Mouse (Mus musculus): ENCODE measurements around the gene Phldb2. TPM values are rescaled to one million over a fixed set of nuclear protein-coding genes. Genes with fewer than 3 reads are reported as not detected.

Phldb2 gene
- 11.1 TPM for polyA plus RNA-seq (2015; fragmentation: Illumina TruSeq; extraction: RNeasy Lipid Tissue Mini Kit (QIAGEN cat#74804); ENCODE audit: insufficient read depth, low read depth, low replicate concordance)

DNA sequence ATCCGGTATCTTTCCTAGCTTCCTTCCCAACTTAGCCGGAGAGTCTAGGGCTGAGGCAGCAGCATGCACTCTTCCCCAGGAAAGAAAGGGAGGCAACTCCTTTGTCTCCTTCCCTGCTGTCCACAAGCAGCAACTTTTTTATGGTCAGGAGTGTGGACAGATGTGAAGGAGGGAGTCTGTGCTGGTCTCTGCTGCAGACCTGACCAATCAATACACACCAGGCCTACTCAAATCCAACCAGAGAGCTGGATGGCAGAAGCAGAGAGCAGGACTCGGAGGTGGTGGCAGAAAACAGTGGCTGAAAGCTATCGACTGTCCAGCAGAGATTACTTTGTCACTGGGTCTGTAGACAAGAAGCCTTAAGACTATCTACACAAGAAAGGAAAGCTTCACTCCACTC lies at the start of gene Phldb2:
Gene Phldb2, minus strand, starts transcription at position 205 of the 400 bp plus-strand sequence.

DNA sequence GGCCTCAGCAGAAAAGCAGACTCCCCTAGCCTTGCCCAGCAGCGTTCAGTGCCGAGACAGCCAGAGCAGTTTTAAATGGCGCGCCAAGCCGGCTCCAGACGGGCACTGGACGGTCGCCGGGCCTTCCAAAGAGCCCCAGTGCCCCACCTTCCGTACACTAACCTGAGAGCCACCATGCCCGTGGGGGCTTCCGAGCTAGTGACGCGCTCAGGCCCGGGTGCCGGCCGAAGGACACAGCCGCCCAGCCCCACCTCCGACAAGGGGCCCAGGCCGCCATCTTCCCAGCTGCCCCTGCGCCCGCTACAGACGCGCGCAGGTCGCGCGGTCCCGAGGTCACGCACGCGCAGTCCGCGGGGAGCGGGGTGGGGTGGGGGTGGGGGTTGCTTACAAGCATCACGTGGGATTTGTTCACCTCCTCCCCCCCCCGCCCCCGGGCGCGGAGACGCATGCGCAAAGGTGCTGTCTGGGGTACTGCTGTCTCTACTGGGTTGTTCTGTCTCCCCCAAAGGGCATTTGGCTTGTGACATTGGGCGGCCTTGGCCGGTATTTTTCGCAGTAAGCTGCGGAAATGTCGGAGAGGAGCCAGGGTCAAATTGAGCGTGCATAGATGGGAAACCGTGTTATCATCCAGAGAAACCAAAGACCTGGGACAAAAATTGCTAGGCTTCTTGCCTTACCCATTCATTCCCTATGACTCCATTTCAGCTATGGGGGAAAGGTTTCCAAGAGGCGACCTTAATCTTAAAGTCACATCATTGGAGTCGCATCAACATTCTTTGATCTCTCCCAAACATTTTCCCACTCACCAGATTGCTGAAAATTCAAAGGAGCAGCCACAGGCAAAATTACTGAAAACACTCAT lies 210.6 kb downstream of the Phldb2 start, which contains the start of gene Abhd10:
Gene Abhd10, minus strand, starts transcription at position 341 of the 862 bp plus-strand sequence.

DNA sequence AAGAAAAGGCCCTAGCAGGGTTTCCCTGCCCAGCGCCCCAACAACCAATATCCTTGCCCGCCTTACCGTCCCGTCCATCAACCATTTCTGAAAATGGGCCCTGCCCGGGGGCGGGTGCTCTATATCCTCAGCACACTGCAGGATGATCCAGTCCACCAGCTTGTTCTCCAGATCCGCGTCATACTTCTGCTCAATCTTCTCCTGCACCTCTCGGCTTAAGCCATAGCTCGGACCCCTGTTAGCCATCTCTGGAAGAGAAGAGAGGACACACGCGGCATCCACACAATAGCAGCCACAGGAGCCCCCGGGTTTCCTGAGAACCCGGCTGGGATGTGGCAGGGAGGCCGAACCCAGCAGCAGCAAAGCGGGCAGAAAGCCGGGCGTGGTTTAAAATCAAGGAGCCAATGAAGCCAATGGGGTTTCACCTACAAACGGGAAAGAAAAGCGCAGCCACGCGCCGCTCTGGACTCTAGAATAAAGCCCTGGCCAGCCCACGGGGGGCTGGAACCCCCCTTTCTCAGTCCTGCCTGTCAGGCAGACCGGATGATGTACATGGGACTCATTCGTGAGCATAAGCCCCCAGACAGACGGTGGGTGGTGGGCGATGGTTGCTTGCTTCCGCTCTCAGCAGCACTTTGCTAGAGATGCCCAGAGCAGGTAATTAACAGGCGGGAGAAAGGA lies 229.2 kb downstream of the Phldb2 start, which contains the start of gene Tagln3:
Gene Tagln3, minus strand, starts transcription at position 548 of the 681 bp plus-strand sequence.

Other genes starting within 250 kb of the Phldb2 start
- 1.2 TPM for gene Tagln3, start 229.0 kb downstream of the Phldb2 start, polyA plus RNA-seq (2015; fragmentation: Illumina TruSeq; extraction: RNeasy Lipid Tissue Mini Kit (QIAGEN cat#74804); ENCODE audit: insufficient read depth, low read depth, low replicate concordance)
- gene Abhd10, start 210.6 kb downstream of the Phldb2 start, polyA plus RNA-seq (2015; fragmentation: Illumina TruSeq; extraction: RNeasy Lipid Tissue Mini Kit (QIAGEN cat#74804); ENCODE audit: insufficient read depth, low read depth, low replicate concordance), result 1.2 TPM
- gene Plcxd2, start 56.6 kb upstream of the Phldb2 start, polyA plus RNA-seq (2015; fragmentation: Illumina TruSeq; extraction: RNeasy Lipid Tissue Mini Kit (QIAGEN cat#74804); ENCODE audit: insufficient read depth, low read depth, low replicate concordance), result 2.4 TPM
- gene Cd96, start 166.7 kb upstream of the Phldb2 start, polyA plus RNA-seq (2015; fragmentation: Illumina TruSeq; extraction: RNeasy Lipid Tissue Mini Kit (QIAGEN cat#74804); ENCODE audit: insufficient read depth, low read depth, low replicate concordance), result not detected
- gene Gm4737, start 201.5 kb upstream of the Phldb2 start, polyA plus RNA-seq (2015; fragmentation: Illumina TruSeq; extraction: RNeasy Lipid Tissue Mini Kit (QIAGEN cat#74804); ENCODE audit: insufficient read depth, low read depth, low replicate concordance), result 1.3 TPM